Mouse (Mus musculus) CD4-positive, CD25-positive, alpha-beta regulatory T cell, adult 9 weeks (primary cell): Measurements from ENCODE around the gene Acy3. TPM values are rescaled to one million over a fixed set of nuclear protein-coding genes. Genes with fewer than 3 reads are reported as not detected.

Experiments used
- polyA plus RNA-seq: library from polyadenylated mRNA; unstranded; fragments of 100-300 nt; shearing (Covaris generic); gene quantifications from one replicate; pipeline ENCODE4 v1.2.1, GENCODE M21; 2017

Acy3 gene
- polyA plus RNA-seq = 0.71 TPM

DNA sequence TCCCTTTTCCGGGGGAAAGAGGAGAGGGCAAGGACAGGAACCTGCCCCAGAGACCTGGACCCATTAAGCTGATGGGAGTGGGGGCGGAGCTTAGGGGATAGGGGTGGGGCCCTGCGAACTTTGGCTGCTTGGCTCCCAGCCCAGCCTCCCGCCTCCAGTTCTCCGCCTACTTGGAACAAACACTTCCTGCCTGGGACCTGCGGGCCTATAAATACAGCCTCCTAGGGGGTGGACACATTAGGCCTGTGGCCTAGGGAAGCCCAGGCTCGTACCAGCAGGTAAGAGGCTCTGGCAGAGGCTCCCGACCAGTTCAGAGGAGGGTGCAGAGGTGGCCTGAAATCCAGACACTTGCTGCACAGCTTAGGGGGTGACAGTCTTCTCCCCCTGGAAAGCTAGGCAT, at the start of gene Acy3:
TSS of gene Acy3 (plus strand) at position 237 of the 400 bp plus-strand sequence.

DNA sequence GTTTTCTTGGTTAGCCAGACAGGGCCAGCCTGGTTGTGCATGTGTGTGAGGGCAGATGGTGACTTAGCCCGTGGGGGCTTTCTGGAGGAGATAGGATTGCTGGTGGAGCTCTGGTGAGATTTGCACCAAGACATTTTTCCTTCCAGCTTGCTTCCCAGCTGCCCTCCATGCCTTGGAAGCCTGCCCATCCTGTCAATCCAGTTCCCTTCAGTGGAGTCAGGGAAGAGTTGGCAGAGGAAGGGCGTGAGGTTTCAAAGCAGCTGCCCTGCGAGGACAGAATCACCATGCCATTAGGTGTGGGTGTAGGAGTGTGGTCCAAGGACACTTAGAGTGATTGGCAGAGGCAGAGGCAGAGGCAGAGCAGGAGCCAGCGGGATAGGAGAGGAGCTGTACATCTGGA, 27.9 kb upstream of the Acy3 start, which contains the start of gene Aldh3b3:
TSS of gene Aldh3b3 (plus strand) at position 176 of the 400 bp plus-strand sequence.

DNA sequence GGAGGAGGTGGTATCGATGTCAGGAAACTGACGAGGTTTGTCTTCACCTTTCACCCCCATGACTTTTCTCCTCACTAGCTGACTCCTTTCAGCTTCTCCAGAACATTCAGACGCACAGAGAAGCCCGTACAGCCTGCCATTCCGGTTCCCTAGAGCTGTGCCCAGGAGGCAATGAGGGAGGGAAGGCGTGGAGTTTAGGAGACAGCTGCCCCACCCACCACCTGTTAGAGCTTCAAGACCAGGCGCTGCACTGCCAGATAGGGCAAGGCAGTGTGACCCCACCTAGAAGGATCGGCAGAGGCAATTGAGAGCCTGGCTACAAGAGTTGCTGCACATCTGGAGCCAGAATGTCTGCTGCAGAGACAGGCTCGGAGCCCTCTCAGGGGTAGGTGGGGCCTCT, 14.1 kb upstream of the Acy3 start, which contains the start of gene Aldh3b2:
TSS of gene Aldh3b2 (plus strand) at position 100 of the 400 bp plus-strand sequence.

DNA sequence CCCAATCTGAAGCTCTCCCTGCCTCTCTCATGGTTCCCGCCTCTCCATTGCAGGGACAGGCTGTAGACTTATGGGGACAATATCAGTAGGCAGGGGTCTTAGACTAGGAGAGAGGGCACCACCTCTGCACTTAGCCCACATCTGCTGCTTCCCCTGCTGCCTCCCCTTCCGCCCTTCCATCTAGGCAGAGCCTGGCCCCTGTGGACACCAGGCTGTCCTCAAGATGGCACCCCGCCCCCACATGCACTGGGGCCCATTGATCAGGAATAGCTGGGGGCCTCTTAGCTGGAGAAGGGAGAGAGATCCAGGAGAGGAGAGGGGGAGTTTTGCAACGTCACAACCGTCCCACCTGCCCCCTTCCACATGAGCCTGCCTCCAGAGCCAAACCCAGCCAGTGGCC, 6.0 kb downstream of the Acy3 start, which contains the start of gene Tbx10:
TSS of gene Tbx10 (plus strand) at position 337 of the 400 bp plus-strand sequence.

DNA sequence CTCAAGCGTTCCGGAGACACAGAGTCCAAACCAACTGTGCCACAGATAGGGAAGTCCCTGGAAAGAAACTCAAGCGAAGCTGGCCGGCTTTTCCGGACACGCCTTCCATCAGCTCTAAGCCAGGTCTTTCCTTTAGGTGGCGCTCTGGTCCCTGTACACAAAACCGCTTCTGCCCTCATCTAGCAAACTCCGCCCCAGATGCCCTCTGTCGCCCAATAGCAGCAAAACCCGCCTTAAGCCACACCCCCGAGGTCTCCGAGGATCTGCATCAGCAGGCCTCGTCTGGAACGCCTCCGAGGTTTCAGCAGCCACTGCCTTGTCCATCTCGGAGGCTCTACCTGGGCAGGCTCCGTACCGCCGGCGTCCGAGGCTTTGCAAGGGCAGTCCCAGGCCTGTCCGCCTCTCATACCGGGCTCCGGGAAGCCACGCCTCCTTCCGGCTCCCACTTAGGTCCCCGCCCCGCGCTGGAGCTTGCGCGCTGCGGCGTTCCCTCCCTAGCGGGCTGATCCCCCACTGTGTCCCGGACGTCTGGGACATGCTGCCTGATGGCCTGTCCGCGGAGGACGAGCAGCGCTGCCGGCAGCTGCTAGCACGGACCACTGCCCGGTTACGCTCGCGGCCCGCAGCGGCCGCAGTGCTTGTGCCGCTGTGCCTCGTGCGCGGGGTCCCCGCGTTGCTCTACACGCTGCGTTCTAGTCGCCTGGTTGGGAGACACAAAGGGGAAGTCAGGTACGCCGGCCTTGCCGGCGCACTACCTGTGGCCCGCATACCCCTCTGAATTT, 13.9 kb downstream of the Acy3 start, which contains the start of the genes Nudt8 and Gm49405:
TSS of gene Nudt8 (plus strand) at position 462 of the 782 bp plus-strand sequence.
TSS of gene Gm49405 (plus strand) at position 508 of the 782 bp plus-strand sequence.

DNA sequence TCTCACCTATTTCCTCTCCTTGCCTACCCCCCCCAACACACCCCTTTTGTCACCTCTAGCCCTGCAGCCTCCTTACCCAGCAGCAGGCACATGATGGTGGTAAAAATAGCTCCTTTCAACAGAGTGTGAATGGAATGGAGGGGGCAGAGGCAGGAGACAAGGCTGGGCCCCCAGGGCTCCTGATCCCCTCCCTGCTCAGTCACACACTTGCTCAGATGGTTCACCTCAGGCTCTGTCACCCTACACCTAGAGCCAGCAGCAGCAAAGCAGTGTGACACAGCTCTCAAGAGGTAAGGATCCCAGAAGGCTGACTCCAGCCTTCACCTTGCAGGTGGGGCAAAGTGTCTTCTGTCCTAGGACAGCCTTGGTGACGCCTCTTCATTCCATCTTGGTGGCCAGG, 16.7 kb downstream of the Acy3 start, which contains the start of gene Doc2g:
TSS of gene Doc2g (plus strand) at position 202 of the 400 bp plus-strand sequence.

DNA sequence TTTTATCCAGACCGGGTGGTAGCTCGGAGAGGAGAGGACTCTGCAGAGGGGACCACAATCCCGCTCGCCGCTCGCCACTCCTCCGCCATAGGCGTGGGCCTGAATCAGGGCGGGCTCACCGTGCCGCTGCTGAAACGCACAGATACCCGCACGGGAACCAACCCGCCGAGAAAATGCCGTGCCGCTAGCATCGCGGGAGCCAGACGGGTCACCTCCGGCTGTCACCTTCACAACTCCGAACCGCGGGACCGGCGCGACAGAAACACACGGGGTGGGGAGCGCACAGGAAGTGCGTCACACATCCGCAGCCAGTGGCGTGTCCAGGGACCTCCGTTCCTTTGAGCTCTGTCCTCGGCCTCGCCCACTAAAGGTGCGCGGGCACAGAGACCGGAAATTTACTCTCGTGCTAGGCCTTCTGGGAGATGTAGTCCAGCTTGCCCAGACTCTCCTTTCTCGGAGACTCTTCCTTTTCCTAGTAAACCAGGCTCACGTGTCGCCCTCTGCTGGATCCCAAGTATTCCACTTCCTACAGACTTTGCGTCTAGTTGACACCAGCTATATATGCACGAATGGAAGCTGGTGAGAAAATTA, 26.2 kb downstream of the Acy3 start, which contains the start of gene Ndufv1:
TSS of gene Ndufv1 (minus strand) at position 375 of the 591 bp plus-strand sequence.

DNA sequence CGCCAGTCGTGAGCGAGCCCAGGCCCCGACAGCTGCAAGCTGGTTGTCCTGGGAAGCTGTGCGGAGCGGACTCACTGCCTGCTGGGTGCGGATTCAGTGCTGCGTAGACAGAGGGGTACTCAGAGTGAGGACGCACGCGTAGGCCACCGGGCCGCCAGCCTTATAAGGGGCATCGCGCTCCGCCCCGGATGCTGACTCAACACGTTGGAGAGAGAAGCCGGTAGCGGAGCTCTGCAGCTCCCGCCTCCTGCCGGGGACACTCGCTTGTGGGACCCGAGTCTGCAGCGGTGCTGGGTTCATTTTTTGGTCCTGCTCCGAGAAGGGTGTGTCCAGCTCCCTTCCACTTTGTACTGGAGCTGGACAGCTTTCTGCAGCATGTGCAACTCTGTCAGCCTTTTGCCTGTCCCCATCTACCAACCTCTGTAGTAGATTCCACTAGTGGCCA, 51.4 kb downstream of the Acy3 start, which contains the start of gene Gstp1:
TSS of gene Gstp1 (minus strand) at position 198 of the 445 bp plus-strand sequence.

Other genes with a start within 250 kb of the Acy3 start
- 33.8 TPM for gene Kmt5b, start 219.1 kb upstream of the Acy3 start, polyA plus RNA-seq
- 2.1 TPM for gene Chka, start 134.8 kb upstream of the Acy3 start, polyA plus RNA-seq
- gene Tcirg1, start 79.4 kb upstream of the Acy3 start, polyA plus RNA-seq = 63.1 TPM
- 259 TPM for gene Ndufs8, start 73.8 kb upstream of the Acy3 start, polyA plus RNA-seq
- gene Aldh3b1, start 56.8 kb upstream of the Acy3 start, polyA plus RNA-seq = 0.29 TPM
- 47.5 TPM for gene Unc93b1, start 51.4 kb upstream of the Acy3 start, polyA plus RNA-seq
- gene Aldh3b3, start 27.9 kb upstream of the Acy3 start, polyA plus RNA-seq = not detected
- not detected for gene Aldh3b2, start 14.2 kb upstream of the Acy3 start, polyA plus RNA-seq
- not detected for gene Tbx10, start 6.2 kb downstream of the Acy3 start, polyA plus RNA-seq
- gene Nudt8, start 14.0 kb downstream of the Acy3 start, polyA plus RNA-seq = 9.1 TPM
- 1.4 TPM for gene Gm49405, start 14.1 kb downstream of the Acy3 start, polyA plus RNA-seq
- 2.1 TPM for gene Doc2g, start 16.7 kb downstream of the Acy3 start, polyA plus RNA-seq
- gene Ndufv1, start 26.2 kb downstream of the Acy3 start, polyA plus RNA-seq = 169 TPM
- gene Gstp1, start 51.4 kb downstream of the Acy3 start, polyA plus RNA-seq = 708 TPM
- 3.2 TPM for gene Gstp2, start 59.5 kb downstream of the Acy3 start, polyA plus RNA-seq
- 149 TPM for gene Gstp3, start 73.0 kb downstream of the Acy3 start, polyA plus RNA-seq
- not detected for gene Cabp2, start 95.0 kb downstream of the Acy3 start, polyA plus RNA-seq
- 1,029 TPM for gene Cdk2ap2, start 110.6 kb downstream of the Acy3 start, polyA plus RNA-seq
- gene Pitpnm1, start 113.4 kb downstream of the Acy3 start, polyA plus RNA-seq = 346 TPM
- gene Aip, start 139.3 kb downstream of the Acy3 start, polyA plus RNA-seq = 228 TPM
- gene Gpr152, start 153.2 kb downstream of the Acy3 start, polyA plus RNA-seq = not detected
- gene Cabp4, start 157.5 kb downstream of the Acy3 start, polyA plus RNA-seq = 0.38 TPM
- 424 TPM for gene Coro1b, start 162.0 kb downstream of the Acy3 start, polyA plus RNA-seq
- gene Ptprcap, start 167.0 kb downstream of the Acy3 start, polyA plus RNA-seq = 1,706 TPM
- 58.8 TPM for gene Rps6kb2, start 176.8 kb downstream of the Acy3 start, polyA plus RNA-seq
- 11.0 TPM for gene Carns1, start 188.9 kb downstream of the Acy3 start, polyA plus RNA-seq
- 828 TPM for gene Tbc1d10c, start 204.7 kb downstream of the Acy3 start, polyA plus RNA-seq
- gene Ppp1ca, start 205.5 kb downstream of the Acy3 start, polyA plus RNA-seq = 1,287 TPM
- gene Rad9a, start 215.1 kb downstream of the Acy3 start, polyA plus RNA-seq = 82.8 TPM
- gene Clcf1, start 227.7 kb downstream of the Acy3 start, polyA plus RNA-seq = 39.2 TPM
- gene AC109138.7, start 227.8 kb downstream of the Acy3 start, polyA plus RNA-seq = not detected
- 139 TPM for gene Pold4, start 245.3 kb downstream of the Acy3 start, polyA plus RNA-seq